Mouse (Mus musculus): ENCODE results near the gene Tubb4a.
"Not testable (repeated sequence)": the region's sequence is repeated elsewhere in the genome, so short reads cannot be mapped to it uniquely, and the experiment has no call there.

Tubb4a gene

DNA sequence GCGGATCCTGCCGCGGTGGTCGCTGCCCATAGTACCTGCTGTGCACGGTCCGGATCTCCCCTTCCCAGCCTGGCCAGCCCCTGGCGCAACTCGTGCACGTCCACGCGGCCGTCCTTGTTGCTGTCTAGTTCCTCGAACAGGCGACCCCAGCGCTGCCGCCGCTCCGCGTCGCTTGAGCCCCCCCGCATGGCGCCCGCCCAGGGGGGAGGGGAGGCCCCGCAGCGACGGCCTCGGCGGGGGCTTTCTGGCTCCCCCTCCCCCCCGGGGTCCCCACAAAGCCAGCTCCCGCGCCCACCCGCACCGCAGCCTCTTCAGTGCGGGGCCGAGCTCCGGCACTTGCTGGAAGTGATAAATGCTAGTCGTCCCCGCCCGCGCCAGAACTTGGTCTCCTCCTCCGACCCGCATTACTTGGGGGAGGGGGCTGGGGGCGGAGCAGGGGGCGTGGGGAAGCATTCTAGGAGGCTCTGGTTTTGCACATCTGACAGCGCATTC is 28.1 kb downstream of the Tubb4a start, which contains the start of gene Slc25a23:
TSS of gene Slc25a23 (minus strand) at position 378 of the 492 bp plus-strand sequence.
- in situ Hi-C loops (cut with MboI, MseI): no loop called here

- in situ Hi-C loops (cut with MboI, MseI): no loop called here
Observed at GRCm38 (mm10) chr17:57058891-57059485, 28.6 kb downstream of the Tubb4a start, which contains the start of gene Crb3. Gene Crb3, plus strand, starts transcription at chr17:57059105.

DNA sequence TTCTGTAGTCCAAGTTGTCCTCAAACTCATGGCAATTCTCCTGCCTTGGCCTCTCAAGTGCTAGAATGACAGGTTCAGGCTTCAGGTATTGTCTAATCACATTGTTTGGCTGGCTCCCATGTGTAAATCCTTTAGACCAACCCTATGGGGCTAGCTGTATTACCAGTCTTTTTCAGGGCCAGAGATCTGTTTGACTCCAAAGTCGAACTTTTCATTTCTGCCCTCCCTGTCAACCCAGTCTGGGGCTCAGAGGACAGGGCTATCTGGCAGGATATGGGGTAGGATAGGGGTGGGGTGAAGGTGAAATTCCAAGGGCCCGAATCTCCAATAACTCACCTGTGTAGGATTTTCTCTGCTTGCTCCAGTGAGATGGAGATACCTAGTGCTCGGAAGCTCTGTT is 31.3 kb downstream of the Tubb4a start:
- in situ Hi-C loops (cut with MboI, MseI): no loop called here

GRCm38 (mm10) chr17:57051679-57052078 is 35.9 kb downstream of the Tubb4a start:
- in situ Hi-C loops (cut with MboI, MseI): not testable (repeated sequence)

DNA sequence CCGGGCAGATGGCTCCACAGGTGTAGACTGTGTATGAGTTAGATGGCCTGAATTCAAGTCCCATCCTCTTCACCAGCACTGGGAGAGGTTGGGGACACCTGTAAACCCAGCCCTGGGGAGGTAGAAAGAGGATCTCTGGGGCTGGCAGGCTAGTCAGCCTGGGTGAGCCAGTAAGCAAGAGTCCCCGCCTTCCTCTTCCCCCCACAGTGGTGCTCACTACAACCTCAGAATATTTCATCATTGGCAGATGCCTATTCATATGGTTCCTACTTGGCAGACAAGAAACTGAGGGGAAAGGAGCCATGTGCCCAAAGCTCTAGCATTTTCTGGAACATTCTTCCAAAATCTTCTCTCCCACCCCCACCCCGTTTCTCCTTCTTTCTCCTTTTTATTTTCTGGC is 38.8 kb downstream of the Tubb4a start:
- in situ Hi-C loops (cut with MboI, MseI): loop anchor here (25.0 kb wide), 1 partner anchor 1337 kb away; the partner anchor contains the start of gene Pot1b

DNA sequence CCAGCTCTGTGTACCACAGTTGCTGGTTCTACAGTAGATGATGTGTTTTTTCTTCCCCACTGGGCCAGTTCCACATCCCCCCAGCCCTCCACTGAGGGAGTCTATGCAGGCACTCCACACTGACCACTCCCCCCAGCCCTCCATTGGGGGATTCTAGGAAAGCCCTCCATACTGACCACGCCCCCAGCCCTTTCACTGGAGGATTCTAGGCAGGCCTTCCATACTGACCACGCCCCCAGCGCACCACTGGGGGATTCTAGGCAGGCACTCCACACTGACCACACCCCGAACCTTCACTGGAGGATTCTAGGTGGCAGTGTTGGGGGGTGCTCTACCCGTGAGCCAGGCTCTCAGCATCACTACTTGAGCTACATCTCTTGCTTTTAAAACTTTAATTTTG is 40.2 kb downstream of the Tubb4a start:
- in situ Hi-C loops (cut with MboI, MseI): loop anchor here (25.0 kb wide), 1 partner anchor 1335 kb away; the partner anchor contains the start of gene Pot1b

DNA sequence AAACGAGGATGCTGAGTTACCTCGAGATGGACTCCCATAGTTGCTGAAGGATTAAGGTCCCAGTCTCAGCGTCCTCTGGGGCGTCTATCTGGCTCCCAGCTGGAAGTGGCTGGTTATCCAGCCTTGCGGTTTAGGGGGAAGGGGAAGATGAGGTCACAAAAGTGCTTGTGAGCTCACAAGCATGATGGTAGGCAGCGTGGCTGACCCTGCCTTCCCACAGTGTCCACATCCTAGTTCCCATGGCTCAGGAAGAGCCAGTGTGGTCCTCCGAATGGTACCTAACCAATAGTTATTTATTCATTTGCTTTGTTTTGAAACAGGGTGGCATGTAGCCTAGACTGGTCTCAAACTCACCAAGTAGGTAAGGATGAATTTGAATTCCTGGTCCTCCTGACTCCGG is 46.0 kb downstream of the Tubb4a start, which contains the start of gene Slc25a41:
TSS of gene Slc25a41 (minus strand) at position 101 of the 400 bp plus-strand sequence.
- in situ Hi-C loops (cut with MboI, MseI): loop anchor here (25.0 kb wide), 1 partner anchor 1329 kb away; the partner anchor contains the start of gene Pot1b

DNA sequence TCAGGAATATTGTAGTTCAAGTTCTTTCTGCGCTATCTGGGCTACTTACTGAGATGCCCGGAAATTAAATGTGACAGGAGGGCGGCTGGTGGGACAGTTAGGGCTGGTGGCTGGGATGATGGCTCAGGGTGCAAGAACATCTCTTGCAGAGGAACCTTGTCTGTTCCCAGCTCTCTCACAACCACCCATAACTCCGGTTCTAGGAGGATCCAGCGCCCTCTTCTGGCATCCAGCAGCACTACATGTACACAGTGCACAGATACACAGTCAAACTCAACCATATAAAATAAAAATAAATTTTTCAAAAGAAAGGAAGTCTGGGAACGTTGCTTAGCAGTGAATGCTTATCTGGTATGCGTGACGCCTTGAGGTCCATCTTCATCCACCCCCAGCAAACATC is 48.6 kb downstream of the Tubb4a start:
- in situ Hi-C loops (cut with MboI, MseI): loop anchor here (25.0 kb wide), 1 partner anchor 1327 kb away; the partner anchor contains the start of gene Pot1b

DNA sequence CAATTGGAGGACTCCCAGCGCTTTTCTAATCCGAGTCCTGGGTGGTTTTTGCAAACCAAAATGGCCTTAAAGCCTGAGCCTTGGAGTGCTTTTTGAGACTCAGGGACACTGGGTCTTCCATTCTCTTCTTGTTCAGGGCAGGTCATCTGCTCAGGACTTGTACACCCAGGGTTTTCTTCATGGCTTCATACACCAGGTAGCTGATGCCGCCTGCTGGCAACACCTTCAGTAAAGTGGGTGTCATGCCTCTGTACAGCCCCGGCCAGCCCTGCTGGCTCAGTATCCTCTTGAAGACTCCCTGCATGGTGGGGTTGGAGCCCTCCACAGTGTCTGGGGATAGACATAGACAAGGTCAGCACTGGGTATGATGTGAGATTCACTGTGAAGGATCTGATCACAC is 54.7 kb downstream of the Tubb4a start:
- in situ Hi-C loops (cut with MboI, MseI): loop anchor here (25.0 kb wide), 1 partner anchor 1321 kb away; the partner anchor contains the start of gene Pot1b

DNA sequence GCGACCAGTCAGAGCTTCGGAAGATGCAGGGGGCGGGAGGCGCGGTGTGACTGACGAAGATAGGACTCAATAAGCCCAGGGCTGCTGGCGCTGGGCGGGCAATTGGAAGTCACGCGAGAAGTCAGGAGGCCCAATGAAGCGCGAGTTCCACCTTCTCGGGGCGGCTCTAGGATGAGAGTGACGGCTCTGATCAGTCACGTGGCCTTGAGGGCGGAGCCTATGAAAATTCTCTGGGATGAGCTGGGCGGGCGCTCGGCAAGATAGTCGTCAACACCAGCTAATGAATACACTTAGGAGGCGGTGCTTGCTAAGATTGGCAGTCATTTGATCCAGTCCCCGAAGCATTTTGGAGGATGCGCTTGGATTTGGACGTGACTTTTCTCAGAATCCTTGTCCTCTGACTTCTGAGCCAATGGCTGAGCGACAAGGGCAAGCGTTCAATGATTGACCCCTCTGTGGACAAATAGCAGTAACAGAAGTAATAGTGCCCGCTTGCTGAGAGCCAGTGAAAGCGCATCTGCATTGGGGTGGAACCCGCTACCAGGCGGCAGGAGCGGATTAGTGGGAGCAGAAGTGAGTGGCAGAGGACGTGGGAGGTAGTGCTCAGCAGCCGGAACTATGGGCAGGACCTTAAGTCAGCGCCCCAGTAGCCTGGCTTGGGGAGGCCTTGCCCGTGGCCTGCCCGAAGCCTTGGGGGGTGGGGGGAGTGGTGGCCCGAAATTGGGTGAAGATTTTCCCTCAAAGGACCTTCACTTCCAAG is 55.7 kb downstream of the Tubb4a start:
- in situ Hi-C loops (cut with MboI, MseI): loop anchor here (25.0 kb wide), 1 partner anchor 1320 kb away; the partner anchor contains the start of gene Pot1b

DNA sequence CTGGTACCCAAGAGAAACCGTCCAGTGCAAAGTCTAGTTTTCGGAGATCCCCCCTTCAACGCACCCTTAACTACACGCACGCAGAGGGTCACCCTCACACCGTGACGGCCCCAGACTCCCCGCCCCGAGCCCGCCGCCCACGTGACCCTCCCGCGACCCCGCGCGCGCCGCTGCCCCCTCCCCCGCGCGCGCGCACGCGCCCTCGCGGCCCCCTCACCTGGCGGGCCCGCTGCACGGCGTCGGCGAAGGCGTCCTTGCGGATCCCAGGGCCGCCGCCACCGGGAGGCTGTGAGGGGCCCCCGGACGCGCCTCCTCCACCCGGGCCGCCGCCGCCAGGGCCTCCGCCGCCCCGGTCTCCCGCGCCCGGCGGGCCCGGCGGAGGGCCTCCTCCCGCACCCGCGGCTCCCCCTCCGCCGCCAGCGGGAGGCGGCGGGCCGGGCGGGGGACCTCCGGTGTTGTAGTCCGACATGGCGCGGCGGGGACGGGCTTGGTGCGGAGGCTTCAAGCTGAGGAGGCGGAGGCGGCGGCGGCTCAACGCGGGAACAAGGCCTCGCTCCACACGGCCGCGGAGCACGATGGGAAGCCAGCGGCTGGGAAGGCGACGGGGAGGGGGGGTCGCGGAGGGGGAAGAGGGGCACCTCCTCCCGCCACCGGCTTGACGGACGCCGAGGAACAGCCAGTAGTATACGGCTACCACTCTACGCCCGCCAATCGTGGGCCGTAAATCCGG is 56.5 kb downstream of the Tubb4a start, which contains the start of gene Khsrp:
TSS of gene Khsrp (minus strand) at position 592 of the 730 bp plus-strand sequence.
- in situ Hi-C loops (cut with MboI, MseI): loop anchor here (25.0 kb wide), 1 partner anchor 1319 kb away; the partner anchor contains the start of gene Pot1b

All from T-helper 1 cell (primary cell).